Mouse (Mus musculus) erythroblast, embryonic 14.5 days (primary cell): Measurements from ENCODE around the gene Ccn5.

Source experiments
- GATA1 ChIP-seq: IDR thresholded peaks from 2 replicates; pipeline ENCODE4 v1.6.1; 2012; ENCODE audit warnings: low read length, inconsistent platforms, mixed read lengths
- TAL1 ChIP-seq: IDR thresholded peaks from 3 replicates; pipeline ENCODE4 v1.6.1; 2012; ENCODE audit warnings: low read length, inconsistent platforms, mixed read lengths

DNA sequence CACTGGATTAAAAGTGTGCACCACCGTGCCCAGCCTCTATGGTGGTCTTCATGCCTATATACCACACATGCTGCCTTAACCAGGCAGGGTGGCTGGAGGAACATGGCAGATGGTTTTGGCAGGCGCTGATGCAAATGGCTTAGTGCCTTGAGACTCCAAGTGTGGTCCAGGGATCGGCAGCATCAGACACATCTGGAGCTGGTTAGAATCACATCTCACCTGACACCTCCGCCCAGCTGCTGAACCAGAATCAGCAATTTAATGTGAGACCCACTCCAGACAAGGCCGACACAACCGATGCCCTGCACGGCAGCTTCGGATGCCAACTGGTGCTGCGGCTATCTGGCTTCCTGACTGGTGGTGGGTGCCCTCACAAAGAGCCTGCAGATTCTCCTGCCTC is 45.4 kb downstream of the Ccn5 start:
- TF ChIP-seq GATA1 (no peak), TAL1 (no peak)
